Mouse (Mus musculus) heart, embryonic 13.5 days (tissue): Measurements from ENCODE around the gene Polr2a. TPM values are rescaled to one million over a fixed set of nuclear protein-coding genes. Genes with fewer than 3 reads are reported as not detected.
A peak's percentile ranks its signal among the peaks of the same experiment; 100 is the strongest.
"Not testable (repeated sequence)": the region's sequence is repeated elsewhere in the genome, so short reads cannot be mapped to it uniquely, and the experiment has no call there.

ENCODE experiments used
- ATAC-seq: fragments of 200-750 bp; cut with Nextera tagmentation; 2 replicates; pipeline ENCODE4 v1.8.0; 2017; ENCODE audit warnings: moderate TSS enrichment; ENCODE audit not compliant: insufficient number of reproducible peaks, low FRiP score, low TSS enrichment; ENCODE audit errors: extremely low read depth
- H3K27ac ChIP-seq: fragments of 300-500 bp; sonication (generic); replicated peaks from 2 replicates; pipeline ENCODE4 v1.5.1; 2015; ENCODE audit warnings: moderate library complexity, mild to moderate bottlenecking, inconsistent platforms
- H3K27me3 ChIP-seq: fragments of 300-500 bp; sonication (generic); replicated peaks from 2 replicates; pipeline ENCODE4 v1.6.1; 2015; ENCODE audit warnings: mild to moderate bottlenecking, inconsistent platforms
- H3K36me3 ChIP-seq: fragments of 300-500 bp; sonication (generic); 2 replicates; pipeline ENCODE4 v1.6.1; 2015; ENCODE audit warnings: mild to moderate bottlenecking, inconsistent platforms
- H3K4me1 ChIP-seq: fragments of 300-500 bp; sonication (generic); 2 replicates; pipeline ENCODE4 v1.6.1; 2015; ENCODE audit warnings: inconsistent platforms
- H3K4me2 ChIP-seq: fragments of 300-500 bp; sonication (generic); 2 replicates; pipeline ENCODE4 v1.6.1; 2015; ENCODE audit warnings: inconsistent platforms, mild to moderate bottlenecking, moderate library complexity
- H3K4me3 ChIP-seq: fragments of 300-500 bp; sonication (generic); 2 replicates; pipeline ENCODE4 v1.5.1; 2015; ENCODE audit warnings: moderate library complexity, mild to moderate bottlenecking, inconsistent platforms
- H3K9ac ChIP-seq: fragments of 300-500 bp; sonication (generic); 2 replicates; pipeline ENCODE4 v1.6.1; 2015; ENCODE audit warnings: inconsistent platforms, mild to moderate bottlenecking, moderate library complexity
- H3K9me3 ChIP-seq: fragments of 300-500 bp; sonication (generic); 2 replicates; pipeline ENCODE4 v1.6.1; 2016; ENCODE audit warnings: inconsistent platforms
- WGBS: fragments of 180-500 bp; shearing (Covaris S2); methylation state at CpG from one replicate; pipeline ENCODE4 v1.1.7; 2015; ENCODE audit warnings: mixed read lengths; 5-methylcytosine and 5-hydroxymethylcytosine counted together
- polyA plus RNA-seq: library from polyadenylated mRNA; unstranded; fragments of >200 nt; fragmentation: Nextera tagmentation; extraction: Ambion mirVana; gene quantifications from 2 replicates; pipeline ENCODE4 v1.2.1, GENCODE M21; 2015

Polr2a gene
- polyA plus RNA-seq, 1 experiment from 2014 or later = 19.1 TPM

DNA sequence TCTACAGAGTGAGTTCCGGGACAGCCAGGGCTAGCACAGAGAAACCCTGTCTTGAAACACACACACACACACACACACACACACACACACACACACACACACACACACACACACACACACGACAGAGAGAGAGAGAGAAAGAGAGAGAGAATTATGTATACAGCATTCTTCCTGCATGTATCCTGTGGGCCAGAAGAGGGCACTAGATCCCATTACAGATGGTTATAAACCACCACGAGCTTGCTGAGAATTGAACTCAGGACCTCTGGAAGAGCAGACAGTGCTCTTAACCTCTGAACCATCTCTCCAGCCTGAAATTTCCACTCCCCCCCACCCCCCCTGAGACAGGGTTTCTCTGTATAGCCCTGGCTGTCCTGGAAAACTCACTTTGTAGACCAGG is 27.0 kb downstream of the Polr2a start:
- H3K27me3 ChIP-seq, H3K4me2 ChIP-seq, H3K27ac ChIP-seq, H3K9me3 ChIP-seq, H3K9ac ChIP-seq, H3K4me3 ChIP-seq, H3K4me1 ChIP-seq, ATAC-seq: not testable (repeated sequence)
- peaks cover 33% of the 10 kb centered on the region for H3K36me3 ChIP-seq
- WGBS = 78% methylated on average over 2 of the region's 3 CpGs

- 17% methylated on average over 3 of the region's 3 CpGs for WGBS
Observed at GRCm38 (mm10) chr11:69729063-69729462, 29.4 kb downstream of the Polr2a start.

GRCm38 (mm10) chr11:69725951-69726350 is 32.5 kb downstream of the Polr2a start:
- ATAC-seq = no peak
- no peaks in the 10 kb centered on the region for H3K4me1 ChIP-seq
- no peak overlapping the region for H3K4me2 ChIP-seq
- no peak overlapping the region for H3K4me3 ChIP-seq
- H3K36me3 ChIP-seq = no peaks in the 10 kb centered on the region
- H3K9ac ChIP-seq = no peak overlapping the region
- H3K27me3 ChIP-seq = no peaks in the 10 kb centered on the region
- 31% methylated on average over 5 of the region's 5 CpGs for WGBS
- H3K27ac ChIP-seq = no peak overlapping the region
- H3K9me3 ChIP-seq = no peaks in the 10 kb centered on the region

More at GRCm38 (mm10) chr11:69729063-69729462, 29.4 kb downstream of the Polr2a start:
- Histone ChIP-seq H3K4me1 (no peaks in the 10 kb centered on the region), H3K9ac (no peak overlapping the region), H3K4me3 (no peak overlapping the region), H3K36me3 (peaks cover 10% of the 10 kb centered on the region), H3K27ac (no peak overlapping the region), H3K4me2 (no peak overlapping the region), H3K9me3 (no peaks in the 10 kb centered on the region), H3K27me3 (no peaks in the 10 kb centered on the region)
- no peak for ATAC-seq

DNA sequence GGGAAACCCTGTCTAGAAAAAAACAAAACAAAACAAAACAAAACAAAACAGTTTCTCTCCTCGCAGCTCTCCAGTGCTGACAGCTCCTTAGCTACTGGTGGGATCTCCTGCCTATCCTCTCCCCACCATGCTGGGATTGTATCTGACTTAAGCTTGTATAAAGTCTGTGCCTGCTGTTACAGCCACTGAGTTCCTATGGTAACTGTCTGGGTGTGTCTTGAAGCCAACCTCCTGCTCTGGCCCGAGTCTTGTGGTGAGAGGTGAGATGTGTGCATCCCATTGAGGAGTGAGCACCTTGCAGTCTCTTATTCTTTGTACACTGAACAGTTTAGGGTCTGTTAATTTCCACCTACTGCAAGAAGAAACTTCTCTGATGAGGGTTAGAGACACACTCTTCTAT is 35.4 kb downstream of the Polr2a start:
- Histone ChIP-seq H3K4me1 (no peaks in the 10 kb centered on the region; the same call in 1 of the 2 replicates), H3K27ac (no peak overlapping the region), H3K9ac (no peak overlapping the region), H3K4me2 (no peak overlapping the region), H3K27me3 (no peaks in the 10 kb centered on the region), H3K4me3 (no peak overlapping the region), H3K9me3 (no peaks in the 10 kb centered on the region), H3K36me3 (no peaks in the 10 kb centered on the region)
- WGBS = 32% methylated on average over 2 of the region's 2 CpGs
- no peak for ATAC-seq

GRCm38 (mm10) chr11:69720852-69721251 is 37.6 kb downstream of the Polr2a start:
- H3K27ac ChIP-seq = no peak overlapping the region
- H3K9ac ChIP-seq = no peak overlapping the region
- no peak overlapping the region for H3K4me3 ChIP-seq
- peaks cover 5% of the 10 kb centered on the region for H3K4me1 ChIP-seq
- WGBS = 72% methylated on average over 6 of the region's 6 CpGs
- H3K27me3 ChIP-seq = no peaks in the 10 kb centered on the region
- no peak overlapping the region for H3K4me2 ChIP-seq
- H3K36me3 ChIP-seq = no peaks in the 10 kb centered on the region
- H3K9me3 ChIP-seq = no peaks in the 10 kb centered on the region
- ATAC-seq = no peak

DNA sequence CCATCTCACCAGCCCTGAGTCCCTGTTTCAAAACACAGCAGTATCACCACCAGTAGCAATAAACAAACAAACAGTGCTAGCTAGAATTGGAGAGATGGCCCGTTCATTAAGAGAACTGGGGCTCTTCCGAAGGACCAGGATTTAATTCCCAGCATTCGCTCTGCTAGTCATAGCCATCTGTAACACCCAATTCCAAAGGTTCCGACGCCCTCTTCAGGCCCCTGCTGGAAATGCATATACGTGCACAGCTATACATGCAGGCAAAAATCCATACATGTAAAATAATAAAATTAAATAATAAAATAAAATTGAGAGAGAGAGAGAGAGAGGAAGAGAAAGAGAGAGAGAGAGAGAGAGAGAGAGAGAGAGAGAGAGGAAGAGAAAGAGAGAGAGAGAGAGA is 39.0 kb downstream of the Polr2a start:
- no peaks in the 10 kb centered on the region for H3K27me3 ChIP-seq
- peaks cover 14% of the 10 kb centered on the region for H3K4me1 ChIP-seq
- H3K9me3 ChIP-seq = 0 out of 2 replicates have a peak, but pooled peaks cover 4% of the 10 kb centered on the region
- no peak overlapping the region for H3K4me2 ChIP-seq
- no peak overlapping the region for H3K4me3 ChIP-seq
- no peak for ATAC-seq
- no peak overlapping the region for H3K9ac ChIP-seq
- 67% methylated on average over 6 of the region's 6 CpGs for WGBS
- no peak overlapping the region for H3K27ac ChIP-seq
- H3K36me3 ChIP-seq = no peaks in the 10 kb centered on the region

DNA sequence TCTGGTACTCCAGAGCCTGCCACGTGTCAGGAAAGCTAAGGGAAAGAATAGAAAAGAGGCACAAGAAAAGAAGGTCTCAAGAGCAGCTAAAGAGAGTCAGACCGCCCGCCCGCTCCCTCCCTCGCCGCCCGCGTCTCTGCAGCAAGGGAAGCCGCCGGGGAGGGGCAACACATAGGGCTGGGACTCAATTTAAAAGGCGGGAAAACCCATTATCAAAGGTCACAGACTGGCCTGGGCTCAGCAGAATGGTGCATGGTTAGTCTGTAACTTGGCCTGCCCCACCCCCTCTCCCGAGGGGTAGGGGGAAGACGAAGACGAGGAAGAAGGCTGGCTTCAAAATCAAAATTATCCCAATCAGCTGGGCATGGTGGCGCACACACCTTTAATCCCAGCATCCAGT is 39.8 kb downstream of the Polr2a start:
- Histone ChIP-seq H3K4me3 (no peak overlapping the region), H3K4me1 (peaks cover 14% of the 10 kb centered on the region), H3K4me2 (peak overlapping the region; percentile 46; the same call in 1 of the 2 replicates), H3K36me3 (no peaks in the 10 kb centered on the region), H3K9ac (peak overlapping the region; percentile 58; the same call in 1 of the 2 replicates), H3K27ac (no peak overlapping the region), H3K9me3 (0 out of 2 replicates have a peak, but pooled peaks cover 4% of the 10 kb centered on the region), H3K27me3 (no peaks in the 10 kb centered on the region)
- WGBS = 26% methylated on average over 15 of the region's 15 CpGs
- no peak for ATAC-seq

- ATAC-seq = no peak
- H3K9me3 ChIP-seq = 0 out of 2 replicates have a peak, but pooled peaks cover 4% of the 10 kb centered on the region
- H3K4me1 ChIP-seq = peaks cover 14% of the 10 kb centered on the region
- 73% methylated on average over 4 of the region's 4 CpGs for WGBS
- H3K4me3 ChIP-seq = no peak overlapping the region
- no peaks in the 10 kb centered on the region for H3K27me3 ChIP-seq
- no peaks in the 10 kb centered on the region for H3K36me3 ChIP-seq
- H3K4me2 ChIP-seq = no peak overlapping the region
- no peak overlapping the region for H3K27ac ChIP-seq
- H3K9ac ChIP-seq = no peak overlapping the region
Observed at GRCm38 (mm10) chr11:69716953-69717352, 41.5 kb downstream of the Polr2a start.

GRCm38 (mm10) chr11:69715929-69716328 is 42.5 kb downstream of the Polr2a start:
- no peak overlapping the region for H3K4me3 ChIP-seq
- no peaks in the 10 kb centered on the region for H3K36me3 ChIP-seq
- 0 out of 2 replicates have a peak, but pooled peaks cover 4% of the 10 kb centered on the region for H3K9me3 ChIP-seq
- H3K4me1 ChIP-seq = peaks cover 14% of the 10 kb centered on the region
- no peaks in the 10 kb centered on the region for H3K27me3 ChIP-seq
- H3K27ac ChIP-seq = no peak overlapping the region
- H3K9ac ChIP-seq = no peak overlapping the region; the same call in 1 of the 2 replicates
- 22% methylated on average over 5 of the region's 5 CpGs for WGBS
- ATAC-seq = no peak
- H3K4me2 ChIP-seq = peak overlapping the region; percentile 12; the same call in 1 of the 2 replicates

GRCm38 (mm10) chr11:69715482-69715881 is 43.0 kb downstream of the Polr2a start:
- Histone ChIP-seq H3K27ac (no peak overlapping the region; the same call in 1 of the 2 replicates), H3K27me3 (no peaks in the 10 kb centered on the region), H3K4me3 (no peak overlapping the region), H3K9ac (no peak overlapping the region), H3K4me2 (peak overlapping the region; percentile 12; the same call in 1 of the 2 replicates), H3K9me3 (0 out of 2 replicates have a peak, but pooled peaks cover 4% of the 10 kb centered on the region), H3K4me1 (peaks cover 14% of the 10 kb centered on the region), H3K36me3 (no peaks in the 10 kb centered on the region)
- 50% methylated on average over 9 of the region's 9 CpGs for WGBS
- ATAC-seq = no peak

GRCm38 (mm10) chr11:69714636-69715329 is 43.7 kb downstream of the Polr2a start:
- no peak overlapping the region for H3K27ac ChIP-seq

More at GRCm38 (mm10) chr11:69714636-69715329, 43.7 kb downstream of the Polr2a start:
- no peak for ATAC-seq
- 69% methylated on average over 18 of the region's 18 CpGs for WGBS
- H3K4me2 ChIP-seq = no peak overlapping the region
- 0 out of 2 replicates have a peak, but pooled peaks cover 4% of the 10 kb centered on the region for H3K9me3 ChIP-seq
- H3K4me3 ChIP-seq = no peak overlapping the region
- H3K36me3 ChIP-seq = no peaks in the 10 kb centered on the region
- H3K9ac ChIP-seq = no peak overlapping the region
- H3K4me1 ChIP-seq = peaks cover 16% of the 10 kb centered on the region
- H3K27me3 ChIP-seq = no peaks in the 10 kb centered on the region
